Mouse (Mus musculus) heart, embryonic 12.5 days (tissue): ENCODE measurements around the gene Sugp1. TPM values are rescaled to one million over a fixed set of nuclear protein-coding genes. Genes with fewer than 3 reads are reported as not detected.
"Not testable (repeated sequence)": the region's sequence is repeated elsewhere in the genome, so short reads cannot be mapped to it uniquely, and the experiment has no call there.

ENCODE experiments used
- ATAC-seq: fragments of 200-750 bp; cut with Nextera tagmentation; 2 replicates; pipeline ENCODE4 v1.8.0; 2017; ENCODE audit warnings: moderate TSS enrichment, moderate library complexity; ENCODE audit not compliant: insufficient number of reproducible peaks, low FRiP score
- H3K27ac ChIP-seq: fragments of 300-500 bp; sonication (generic); 2 replicates; pipeline ENCODE4 v1.5.1; 2016; ENCODE audit warnings: mild to moderate bottlenecking, moderate library complexity; ENCODE audit not compliant: poor library complexity, severe bottlenecking
- H3K27me3 ChIP-seq: fragments of 300-500 bp; sonication (generic); replicated peaks from 2 replicates; pipeline ENCODE4 v1.6.1; 2016; ENCODE audit warnings: mild to moderate bottlenecking, moderate library complexity
- H3K36me3 ChIP-seq: fragments of 300-500 bp; sonication (generic); 2 replicates; pipeline ENCODE4 v1.6.1; 2016; ENCODE audit warnings: mild to moderate bottlenecking, moderate library complexity
- H3K4me1 ChIP-seq: fragments of 300-500 bp; sonication (generic); replicated peaks from 2 replicates; pipeline ENCODE4 v1.6.1; 2016; ENCODE audit warnings: mild to moderate bottlenecking
- H3K4me2 ChIP-seq: fragments of 300-500 bp; sonication (generic); 2 replicates; pipeline ENCODE4 v1.6.1; 2016; ENCODE audit warnings: mild to moderate bottlenecking, moderate library complexity
- H3K4me3 ChIP-seq: fragments of 300-500 bp; sonication (generic); 2 replicates; pipeline ENCODE4 v1.5.1; 2016; ENCODE audit warnings: mild to moderate bottlenecking
- H3K9ac ChIP-seq: fragments of 300-500 bp; sonication (generic); 2 replicates; pipeline ENCODE4 v1.6.1; 2016; ENCODE audit warnings: mild to moderate bottlenecking, moderate library complexity
- H3K9me3 ChIP-seq: fragments of 300-500 bp; sonication (generic); replicated peaks from 2 replicates; pipeline ENCODE4 v1.6.1; 2016; ENCODE audit warnings: mild to moderate bottlenecking, moderate library complexity
- WGBS: fragments of 180-500 bp; shearing (Covaris S2); methylation state at CpG from one replicate; pipeline ENCODE4 v1.1.7; 2016; 5-methylcytosine and 5-hydroxymethylcytosine counted together
- polyA plus RNA-seq: library from polyadenylated mRNA; unstranded; fragments of >200 nt; fragmentation: Nextera tagmentation; extraction: Ambion mirVana; gene quantifications from 2 replicates; pipeline ENCODE4 v1.2.1, GENCODE M21; 2016

The Sugp1 gene
- polyA plus RNA-seq: 32.7 and 34.0 TPM in 2 replicates

- WGBS: under 1% methylated on average over 65 of the region's 65 CpGs
- H3K4me1 ChIP-seq: peaks cover 34% of the 10 kb centered on the region
- peak within 1 kb of the TSS; percentile 93 for H3K4me3 ChIP-seq
- peak within 1 kb of the TSS; percentile 94 for H3K4me2 ChIP-seq
- H3K36me3 ChIP-seq: peaks cover 5% of the 10 kb centered on the region; the same call in 1 of the 2 replicates
- H3K9me3 ChIP-seq: no peaks in the 10 kb centered on the region
- H3K27me3 ChIP-seq: no peaks in the 10 kb centered on the region
- peak; percentile 93 for ATAC-seq
- H3K9ac ChIP-seq: peak within 1 kb of the TSS; percentile 95
- H3K27ac ChIP-seq: peak within 1 kb of the TSS; percentile 23; the same call in 1 of the 2 replicates
Measured at GRCm38 (mm10) chr8:70042583-70043455, at the start of gene Sugp1, which contains the start of gene Mau2. TSS of gene Sugp1 (plus strand) at chr8:70042813. TSS of gene Mau2 (minus strand) at chr8:70042734.

- Histone ChIP-seq H3K4me3 (peak overlapping the region; percentile 93), H3K4me1 (peaks cover 30% of the 10 kb centered on the region), H3K9me3 (no peaks in the 10 kb centered on the region), H3K36me3 (0 out of 2 replicates have a peak, but pooled peaks cover 8% of the 10 kb centered on the region), H3K27me3 (no peaks in the 10 kb centered on the region), H3K27ac (peak overlapping the region; percentile 88), H3K4me2 (peak overlapping the region; percentile 79), H3K9ac (peak overlapping the region; percentile 91)
- WGBS: under 1% methylated on average over 7 of the region's 7 CpGs
- ATAC-seq: no peak
Measured at GRCm38 (mm10) chr8:69995422-69995775, 47.2 kb upstream of the Sugp1 start.

GRCm38 (mm10) chr8:69995776-69996588 is 46.6 kb upstream of the Sugp1 start, which contains the start of gene Gatad2a:
TSS of gene Gatad2a (minus strand) at chr8:69996384.
- Histone ChIP-seq H3K4me2 (peak within 1 kb of the TSS; percentile 84), H3K27ac (peak within 1 kb of the TSS; percentile 90), H3K27me3 (no peaks in the 10 kb centered on the region), H3K9ac (peak within 1 kb of the TSS; percentile 91), H3K9me3 (no peaks in the 10 kb centered on the region), H3K36me3 (0 out of 2 replicates have a peak, but pooled peaks cover 8% of the 10 kb centered on the region), H3K4me1 (peaks cover 33% of the 10 kb centered on the region), H3K4me3 (peak within 1 kb of the TSS; percentile 93)
- WGBS: under 1% methylated on average over 85 of the region's 87 CpGs
- peak; percentile 99 for ATAC-seq

GRCm38 (mm10) chr8:69996589-69997285 is 45.9 kb upstream of the Sugp1 start:
- H3K36me3 ChIP-seq: 0 out of 2 replicates have a peak, but pooled peaks cover 8% of the 10 kb centered on the region
- WGBS: 3% methylated on average over 35 of the region's 35 CpGs
- H3K27ac ChIP-seq: peak overlapping the region; percentile 90
- H3K9me3 ChIP-seq: no peaks in the 10 kb centered on the region
- H3K27me3 ChIP-seq: no peaks in the 10 kb centered on the region
- ATAC-seq: no peak
- peak overlapping the region; percentile 84 for H3K4me2 ChIP-seq
- peak overlapping the region; percentile 93 for H3K4me3 ChIP-seq
- peaks cover 36% of the 10 kb centered on the region for H3K4me1 ChIP-seq
- H3K9ac ChIP-seq: peak overlapping the region; percentile 83

GRCm38 (mm10) chr8:69998706-69999105 is 43.9 kb upstream of the Sugp1 start:
- H3K4me3 ChIP-seq: no peak overlapping the region
- H3K4me1 ChIP-seq: peaks cover 29% of the 10 kb centered on the region
- WGBS: 87% methylated on average over 3 of the region's 3 CpGs
- H3K36me3 ChIP-seq: no peaks in the 10 kb centered on the region
- no peak overlapping the region for H3K9ac ChIP-seq
- ATAC-seq: no peak
- H3K27me3 ChIP-seq: no peaks in the 10 kb centered on the region
- no peaks in the 10 kb centered on the region for H3K9me3 ChIP-seq
- no peak overlapping the region for H3K4me2 ChIP-seq
- H3K27ac ChIP-seq: no peak overlapping the region

- H3K36me3 ChIP-seq: no peaks in the 10 kb centered on the region
- peaks cover 26% of the 10 kb centered on the region for H3K4me1 ChIP-seq
- no peak overlapping the region for H3K4me3 ChIP-seq
- H3K27me3 ChIP-seq: no peaks in the 10 kb centered on the region
- no peak for ATAC-seq
- no peak overlapping the region for H3K27ac ChIP-seq
- H3K4me2 ChIP-seq: no peak overlapping the region
- WGBS: 82% methylated on average over 4 of the region's 4 CpGs
- H3K9me3 ChIP-seq: no peaks in the 10 kb centered on the region
- no peak overlapping the region for H3K9ac ChIP-seq
Measured at GRCm38 (mm10) chr8:69999236-69999635, 43.4 kb upstream of the Sugp1 start.

GRCm38 (mm10) chr8:70000226-70000625 is 42.4 kb upstream of the Sugp1 start:
- Histone ChIP-seq H3K4me2 (no peak overlapping the region), H3K36me3 (no peaks in the 10 kb centered on the region), H3K27ac (no peak overlapping the region), H3K4me1 (peaks cover 18% of the 10 kb centered on the region), H3K9ac (no peak overlapping the region), H3K9me3 (no peaks in the 10 kb centered on the region), H3K27me3 (no peaks in the 10 kb centered on the region), H3K4me3 (no peak overlapping the region)
- 82% methylated on average over 2 of the region's 2 CpGs for WGBS
- ATAC-seq: no peak

GRCm38 (mm10) chr8:70001176-70001891 is 41.3 kb upstream of the Sugp1 start:
- peak overlapping the region; percentile 66 for H3K9ac ChIP-seq
- H3K4me3 ChIP-seq: peak overlapping the region; percentile 33
- H3K4me2 ChIP-seq: peak overlapping the region; percentile 66
- peak; percentile 60 for ATAC-seq
- peak overlapping the region; percentile 89 for H3K27ac ChIP-seq
- H3K27me3 ChIP-seq: no peaks in the 10 kb centered on the region
- no peaks in the 10 kb centered on the region for H3K9me3 ChIP-seq
- H3K36me3 ChIP-seq: no peaks in the 10 kb centered on the region
- H3K4me1 ChIP-seq: peaks cover 16% of the 10 kb centered on the region
- WGBS: 1% methylated on average over 16 of the region's 16 CpGs

GRCm38 (mm10) chr8:70001892-70002191 is 40.8 kb upstream of the Sugp1 start:
- H3K36me3 ChIP-seq, H3K27me3 ChIP-seq, ATAC-seq, H3K9me3 ChIP-seq: not testable (repeated sequence)
- Histone ChIP-seq H3K27ac (peak overlapping the region; percentile 89; the same call in 1 of the 2 replicates), H3K9ac (peak overlapping the region; percentile 66; the same call in 1 of the 2 replicates), H3K4me2 (peak overlapping the region; percentile 66), H3K4me3 (peak overlapping the region; percentile 33; the same call in 1 of the 2 replicates), H3K4me1 (peaks cover 16% of the 10 kb centered on the region)
- WGBS: 34% methylated on average over 7 of the region's 7 CpGs

GRCm38 (mm10) chr8:70003204-70003657 is 39.4 kb upstream of the Sugp1 start:
- Histone ChIP-seq H3K27me3 (no peaks in the 10 kb centered on the region), H3K4me1 (peaks cover 16% of the 10 kb centered on the region), H3K36me3 (no peaks in the 10 kb centered on the region), H3K4me3 (no peak overlapping the region), H3K27ac (no peak overlapping the region), H3K9ac (no peak overlapping the region), H3K4me2 (no peak overlapping the region), H3K9me3 (no peaks in the 10 kb centered on the region)
- WGBS: 53% methylated on average over 4 of the region's 4 CpGs
- no peak for ATAC-seq
